Mouse (Mus musculus) Muller cell, postnatal 12 days (primary cell): ENCODE measurements around the gene Hnrnph1.
A peak's percentile ranks its signal among the peaks of the same experiment; 100 is the strongest.

ENCODE experiments used
- DNase-seq: peaks from one replicate; pipeline ENCODE4 v3.0.0-alpha.2; 2015; ENCODE audit errors: inconsistent ontology term

Gene Hnrnph1

DNA sequence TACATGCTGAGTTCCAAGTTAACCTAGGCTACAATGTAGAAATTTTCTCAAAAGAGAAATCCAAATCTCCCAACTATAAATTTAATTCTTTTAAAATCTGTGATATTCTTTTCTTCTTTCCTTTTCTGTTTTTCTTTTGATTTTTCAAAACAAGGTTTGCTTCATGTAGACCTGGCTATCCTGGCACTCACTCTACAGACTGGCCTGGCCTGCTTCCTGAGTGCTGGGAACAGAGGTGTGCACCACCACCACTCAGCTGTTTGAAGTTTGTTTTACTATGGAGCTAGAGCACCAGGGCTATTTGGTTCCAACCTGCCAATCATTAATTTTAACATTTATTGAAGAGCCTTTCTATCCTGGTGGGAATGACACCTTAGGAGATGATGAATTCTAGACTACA lies 3.7 kb upstream of the Hnrnph1 start:
- DNase-seq: no peak

DNA sequence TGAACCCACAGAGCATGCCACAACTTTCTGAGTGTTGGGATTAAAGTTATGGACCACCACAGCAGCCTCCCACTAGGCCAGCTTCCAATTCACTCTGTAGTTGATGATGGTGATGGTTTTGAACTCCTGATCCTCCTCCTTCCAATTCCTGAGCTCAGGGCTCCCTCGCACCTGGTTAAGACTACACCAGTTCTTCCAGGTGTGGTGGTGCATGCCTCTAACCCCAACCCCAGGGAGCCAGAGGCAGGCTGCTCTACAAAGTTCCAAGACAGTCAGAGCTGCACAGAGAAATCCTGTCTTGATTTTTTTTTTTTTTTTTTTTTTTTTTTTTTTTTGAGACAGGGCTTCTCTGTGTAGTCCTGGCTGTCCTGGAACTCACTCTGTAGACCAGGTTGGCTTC lies 3.2 kb upstream of the Hnrnph1 start:
- no peak for DNase-seq

DNA sequence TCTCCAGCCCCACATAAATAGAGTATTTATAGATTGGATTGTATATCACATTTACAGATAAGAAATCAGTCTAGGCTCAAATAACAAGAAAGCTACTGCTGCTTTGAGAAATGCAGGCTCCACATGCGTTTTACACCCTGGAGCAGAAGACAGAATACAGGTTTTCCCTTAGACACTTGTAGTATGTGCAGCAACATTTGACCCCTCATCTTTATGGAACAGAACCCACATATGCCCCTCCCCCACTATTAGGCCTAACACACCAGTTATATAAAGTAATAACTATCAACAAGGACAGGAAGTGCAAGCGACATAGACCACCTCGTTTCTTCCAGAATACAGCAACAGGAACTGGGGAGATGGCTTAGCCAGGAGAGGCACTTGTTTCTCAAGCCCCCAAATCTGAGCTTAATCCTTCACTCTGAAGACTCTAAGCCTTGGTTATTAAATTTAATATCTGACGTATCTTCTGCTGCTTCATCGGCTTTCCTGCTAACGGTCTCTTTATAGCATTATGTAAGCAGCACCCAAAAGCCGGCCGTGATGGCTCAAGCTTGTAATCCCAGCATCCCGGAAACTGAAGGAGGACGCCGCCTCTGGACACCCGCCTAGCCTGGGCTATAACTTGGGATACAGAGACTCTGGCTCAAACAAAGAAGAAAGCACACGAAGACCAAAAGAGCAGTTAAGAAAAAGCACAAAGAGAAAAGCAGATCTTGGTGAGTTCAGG lies 2.3 kb upstream of the Hnrnph1 start:
- DNase-seq: no peak

DNA sequence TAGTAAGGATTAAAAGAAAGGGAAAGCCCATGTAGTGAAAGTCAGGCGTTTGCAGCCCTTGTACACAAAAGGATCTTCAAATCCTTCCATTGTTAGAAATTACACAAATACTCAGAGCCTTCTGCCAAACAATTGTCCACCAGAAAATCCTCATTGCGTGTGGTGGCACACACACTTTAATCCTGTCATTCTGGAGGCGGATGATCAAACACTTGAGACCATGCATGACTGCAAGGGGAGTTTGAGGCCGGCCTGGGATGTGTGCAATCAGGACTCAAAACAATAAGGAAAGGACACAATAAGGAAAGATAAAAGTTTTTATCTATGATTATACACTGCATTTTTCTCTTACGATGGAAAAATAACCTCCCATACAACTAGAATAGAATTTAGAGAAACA lies 1.4 kb upstream of the Hnrnph1 start:
- DNase-seq: no peak

DNA sequence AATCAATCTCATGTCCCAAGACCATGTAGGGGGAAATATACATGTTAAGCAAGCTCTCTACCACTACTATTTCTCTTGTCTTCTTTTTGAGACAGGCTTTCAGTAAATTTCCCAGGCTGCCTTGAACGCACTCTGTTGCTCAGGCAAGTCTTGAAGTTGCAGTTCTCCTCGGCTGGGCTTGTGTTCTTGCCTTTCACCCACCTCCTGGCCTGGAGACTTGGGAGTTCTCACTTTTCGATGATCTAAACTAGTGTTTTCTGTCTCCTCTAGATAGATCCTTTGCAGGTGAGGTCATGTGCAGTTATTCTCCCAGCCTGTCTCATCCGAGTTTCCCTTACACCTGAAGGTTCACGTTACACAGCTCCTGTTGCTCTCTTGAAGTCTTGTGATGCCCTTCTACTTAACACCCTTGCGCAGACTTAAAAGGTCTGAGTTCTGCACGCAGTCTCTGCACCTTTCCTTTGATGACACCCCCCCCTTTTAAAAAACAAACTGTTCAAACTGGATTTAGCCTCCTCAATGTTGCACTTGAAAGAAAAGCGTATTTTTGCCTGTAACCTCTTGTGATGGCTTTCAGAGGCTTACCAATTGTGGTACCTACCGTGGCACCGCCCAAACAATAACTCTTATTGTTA lies 517 bp upstream of the Hnrnph1 start:
- no peak for DNase-seq

DNA sequence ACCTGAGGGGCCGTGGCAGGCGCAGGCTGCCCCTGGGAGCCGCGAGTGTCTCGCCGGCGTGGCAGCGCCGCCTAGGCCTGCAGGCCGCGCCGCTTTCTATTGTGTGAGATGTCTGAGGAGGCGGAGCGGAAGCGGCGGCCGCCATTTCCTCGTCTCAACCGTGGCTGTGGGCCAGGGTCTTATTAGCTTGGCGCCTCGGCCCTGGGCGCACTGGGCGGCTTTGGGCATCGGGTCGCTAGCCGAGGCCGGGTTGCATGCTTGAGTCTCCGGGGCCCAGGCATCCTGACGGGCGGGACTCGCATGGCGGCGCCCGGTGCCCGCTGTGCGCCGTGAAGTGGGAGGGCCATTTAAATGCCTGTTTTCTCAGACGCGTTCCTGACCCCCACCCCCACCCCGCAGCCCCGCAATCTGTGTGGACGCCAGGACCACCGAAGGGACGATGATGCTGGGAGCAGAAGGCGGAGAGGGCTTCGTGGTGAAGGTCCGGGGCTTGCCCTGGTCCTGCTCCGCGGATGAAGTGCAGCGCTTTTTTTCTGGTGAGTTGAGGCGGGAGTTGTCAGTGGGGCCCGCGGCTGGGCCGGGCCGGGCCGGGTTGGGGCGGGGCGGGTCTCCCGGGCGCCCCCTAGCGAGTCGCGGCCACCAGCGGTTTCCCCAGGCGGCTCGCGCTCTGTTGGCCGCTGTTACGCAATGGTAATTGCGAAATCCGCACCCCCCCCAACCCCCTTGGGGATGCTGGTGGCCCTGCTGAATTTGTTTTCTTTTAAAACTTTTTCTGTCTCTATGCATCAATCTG lies 1.3 kb downstream of the Hnrnph1 start:
- DNase-seq: peak; percentile 91

DNA sequence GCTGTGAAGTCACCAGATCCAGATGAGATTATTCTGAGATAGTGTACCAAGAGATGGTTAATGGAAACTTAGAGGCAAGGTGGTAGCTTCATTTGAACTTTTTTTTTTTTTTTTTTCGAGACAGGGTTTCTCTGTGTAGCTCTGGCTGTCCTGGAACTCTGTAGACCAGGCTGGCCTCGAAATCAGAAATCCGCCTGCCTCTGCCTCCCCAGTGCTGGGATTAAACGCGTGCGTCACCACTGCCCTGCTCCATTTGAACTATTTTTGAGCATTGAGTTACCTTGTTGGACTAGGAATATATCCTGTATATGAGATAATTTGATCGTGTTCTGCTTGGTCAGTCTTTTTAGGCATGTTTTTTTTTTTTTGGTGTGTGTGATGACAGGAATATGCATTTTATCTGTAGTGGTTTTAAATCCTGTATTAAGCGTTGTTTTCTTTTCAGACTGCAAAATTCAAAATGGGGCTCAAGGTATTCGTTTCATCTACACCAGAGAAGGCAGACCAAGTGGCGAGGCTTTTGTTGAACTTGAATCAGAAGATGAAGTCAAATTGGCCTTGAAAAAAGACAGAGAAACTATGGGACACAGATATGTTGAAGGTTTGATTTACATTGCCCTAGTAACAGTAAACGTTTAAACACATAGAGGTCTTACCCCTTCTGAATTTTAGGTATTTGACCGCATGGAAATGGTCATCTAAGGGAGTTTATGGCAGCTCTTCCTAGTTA lies 2.4 kb downstream of the Hnrnph1 start:
- no peak for DNase-seq

DNA sequence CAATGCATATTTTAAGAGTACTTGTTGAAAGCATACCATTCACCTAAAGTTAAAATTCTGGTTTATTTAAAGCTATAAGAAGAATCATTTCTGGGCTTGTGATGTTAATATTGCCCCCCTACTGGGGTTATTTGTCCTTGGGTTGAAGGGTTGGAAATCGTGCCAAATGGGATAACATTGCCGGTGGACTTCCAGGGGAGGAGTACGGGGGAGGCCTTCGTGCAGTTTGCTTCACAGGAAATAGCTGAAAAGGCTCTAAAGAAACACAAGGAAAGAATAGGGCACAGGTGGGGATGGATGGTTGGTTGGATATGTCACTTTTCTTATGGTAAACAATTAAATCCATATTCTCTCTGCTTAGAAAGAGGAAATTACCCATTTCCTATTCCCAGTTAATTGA lies 4.5 kb downstream of the Hnrnph1 start:
- no peak for DNase-seq

DNA sequence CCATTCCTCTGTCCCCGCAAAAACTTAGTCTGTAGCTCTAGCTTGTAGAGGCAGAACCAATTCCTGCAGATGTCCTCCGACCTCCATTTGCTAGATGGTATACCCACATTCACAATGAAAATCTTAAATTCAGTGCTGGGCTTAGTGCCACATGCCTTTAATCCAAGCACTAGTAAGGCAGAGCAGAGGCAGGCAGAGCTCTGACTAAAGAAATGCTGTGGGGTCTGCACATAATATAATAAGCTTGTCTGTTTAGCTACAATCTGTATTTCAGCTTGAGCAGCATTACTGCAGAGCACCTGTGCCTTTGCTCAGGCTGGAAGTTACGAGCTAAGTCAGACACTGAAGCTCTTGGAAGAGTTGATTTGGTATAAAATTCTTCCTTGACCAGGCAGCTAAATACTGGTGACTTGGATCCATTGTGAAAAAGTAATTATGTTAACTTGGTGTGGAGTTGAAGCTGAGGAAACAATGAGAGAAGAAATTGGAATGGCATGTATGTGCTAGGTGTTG lies 10.4 kb downstream of the Hnrnph1 start:
- no peak for DNase-seq

DNA sequence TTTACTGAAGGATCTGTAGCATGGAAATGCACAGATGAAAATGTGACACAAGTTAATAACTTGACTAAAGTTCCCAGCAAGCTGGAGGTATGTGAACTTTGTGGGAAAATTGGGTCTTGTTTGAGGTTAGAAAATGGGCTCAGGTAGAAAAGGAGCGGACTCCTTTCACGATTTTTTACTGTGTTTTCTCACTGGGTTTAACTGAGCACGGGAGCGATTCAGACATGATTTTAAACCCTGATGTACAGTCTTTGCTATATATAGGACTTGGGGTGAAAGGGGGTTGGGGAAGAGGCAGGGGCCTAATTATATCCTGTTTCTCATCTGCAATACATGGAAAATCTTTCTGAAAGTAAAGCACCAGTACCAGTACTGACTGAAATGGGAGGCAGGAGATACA lies 10.9 kb downstream of the Hnrnph1 start:
- no peak for DNase-seq

DNA sequence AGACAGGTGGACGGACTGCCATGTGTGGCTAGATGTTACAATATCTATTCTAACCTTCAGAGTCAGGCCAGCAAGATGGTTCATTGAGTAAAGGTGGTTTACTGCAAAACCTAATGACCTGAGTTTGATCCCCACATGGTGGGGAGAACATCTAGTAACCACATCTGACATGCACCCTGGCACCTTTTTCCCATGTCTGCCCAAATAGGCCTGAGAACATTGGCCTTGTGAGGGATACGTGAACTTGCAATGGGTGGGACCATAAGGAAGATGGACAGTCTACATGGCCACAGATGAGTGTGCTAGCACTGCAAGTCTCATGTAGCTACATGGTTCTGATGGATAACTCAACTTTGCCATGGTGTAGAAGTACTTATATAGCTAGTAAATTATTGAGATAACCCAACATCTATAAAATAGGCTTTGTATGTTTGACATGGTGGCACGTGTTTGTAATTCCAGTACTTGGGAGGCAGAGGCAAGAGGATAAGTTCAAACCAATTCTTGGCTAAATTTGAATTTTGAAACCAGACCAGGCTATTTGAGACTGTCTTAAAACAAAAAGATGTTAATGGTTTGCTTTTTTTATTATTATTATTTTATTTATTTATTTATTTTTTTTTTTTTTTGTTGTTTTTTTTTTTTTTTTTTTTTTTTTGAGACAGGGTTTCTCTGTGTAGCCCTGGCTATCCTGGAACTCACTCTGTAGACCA lies 11.6 kb downstream of the Hnrnph1 start:
- DNase-seq: no peak

DNA sequence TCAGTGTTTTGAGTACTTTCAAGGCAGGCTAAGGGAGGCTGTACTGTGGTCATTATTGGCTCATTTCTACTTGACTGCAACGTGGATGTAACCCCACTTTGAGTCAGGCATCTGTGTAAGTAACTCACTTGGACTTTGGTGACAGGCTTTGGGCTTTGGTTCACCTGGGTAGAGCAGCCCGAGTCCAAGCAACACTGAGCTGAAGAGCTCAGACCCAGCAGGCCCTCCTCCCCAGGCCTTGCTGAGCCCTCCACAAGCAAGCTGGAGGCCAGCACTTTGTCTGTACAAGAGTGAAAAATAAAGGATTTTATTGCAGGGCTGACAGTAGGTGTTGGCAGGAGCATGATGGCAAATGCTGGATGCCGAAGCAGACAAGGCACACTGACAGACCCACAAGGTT lies 12.2 kb downstream of the Hnrnph1 start:
- DNase-seq: no peak

DNA sequence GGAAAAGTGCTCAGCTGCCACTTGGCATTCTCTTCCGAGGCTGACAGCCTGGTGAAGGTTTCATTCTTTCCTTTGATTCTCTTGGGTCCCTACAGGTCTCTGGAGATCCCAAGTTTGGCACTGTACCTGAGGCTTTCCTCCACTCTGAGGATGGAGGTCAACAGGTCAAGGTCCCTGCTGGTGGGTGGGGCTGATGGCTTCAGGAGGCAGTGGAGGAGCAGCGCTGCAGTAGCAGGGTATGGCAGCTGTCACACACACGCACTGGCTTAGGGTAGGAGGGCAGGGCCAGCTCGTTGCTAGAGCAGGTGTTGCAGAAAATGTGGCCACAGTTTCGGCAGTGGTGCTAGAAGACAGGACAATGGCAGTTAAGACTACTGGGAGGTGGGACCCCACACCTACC lies 12.8 kb downstream of the Hnrnph1 start:
- no peak for DNase-seq

DNA sequence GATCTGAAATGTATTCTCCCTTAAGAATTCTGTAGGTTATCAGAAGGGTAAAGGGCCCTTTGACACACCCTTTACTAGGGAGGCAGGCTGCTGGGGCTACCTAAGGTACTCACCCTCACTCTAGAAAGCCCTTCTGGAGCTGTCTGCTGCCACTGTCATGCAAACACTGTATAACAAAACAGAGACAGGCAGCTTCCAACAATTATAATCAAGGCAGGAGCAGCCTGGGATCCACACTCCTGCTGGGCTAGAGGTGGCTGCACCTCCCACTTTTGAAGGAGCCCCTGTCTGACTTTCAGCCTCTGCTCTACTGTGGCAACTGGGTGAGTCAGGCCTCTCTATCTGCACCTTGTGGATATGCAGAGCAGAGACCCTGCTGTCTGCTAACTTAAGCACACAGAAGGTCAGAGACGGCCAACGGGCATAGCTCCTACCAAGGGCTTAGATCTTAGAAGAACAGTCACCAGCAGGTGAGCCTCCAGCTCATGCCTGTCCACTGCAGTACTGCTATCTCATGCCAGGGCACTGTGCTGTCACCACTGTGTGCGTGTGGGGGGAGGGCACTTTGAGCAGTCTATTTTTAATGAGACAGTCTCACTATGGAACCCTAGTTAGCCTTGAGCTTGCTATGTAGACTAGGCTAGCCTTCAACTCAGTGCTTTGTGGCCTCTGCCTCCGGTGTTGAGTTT lies 14.6 kb downstream of the Hnrnph1 start:
- no peak for DNase-seq

DNA sequence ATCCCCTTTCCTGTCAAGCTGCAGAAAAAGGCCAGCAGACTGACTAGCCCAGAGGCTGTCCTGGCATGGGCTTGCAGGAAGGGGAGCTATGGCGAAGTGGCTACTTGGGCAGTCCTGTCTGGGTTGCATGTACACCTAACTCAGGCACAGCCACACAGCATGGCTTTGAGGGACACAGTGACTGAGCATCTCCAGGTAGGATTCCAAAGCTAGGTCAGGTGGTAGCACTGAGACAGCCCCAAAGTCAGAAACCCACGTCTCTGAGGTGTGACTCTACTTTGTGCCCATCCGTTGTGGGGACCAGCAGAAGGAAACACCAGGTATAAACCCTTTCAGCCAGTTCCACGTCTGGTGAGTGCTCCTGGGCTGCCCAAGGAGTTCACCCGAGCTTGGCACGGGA lies 16.5 kb downstream of the Hnrnph1 start:
- DNase-seq: no peak

DNA sequence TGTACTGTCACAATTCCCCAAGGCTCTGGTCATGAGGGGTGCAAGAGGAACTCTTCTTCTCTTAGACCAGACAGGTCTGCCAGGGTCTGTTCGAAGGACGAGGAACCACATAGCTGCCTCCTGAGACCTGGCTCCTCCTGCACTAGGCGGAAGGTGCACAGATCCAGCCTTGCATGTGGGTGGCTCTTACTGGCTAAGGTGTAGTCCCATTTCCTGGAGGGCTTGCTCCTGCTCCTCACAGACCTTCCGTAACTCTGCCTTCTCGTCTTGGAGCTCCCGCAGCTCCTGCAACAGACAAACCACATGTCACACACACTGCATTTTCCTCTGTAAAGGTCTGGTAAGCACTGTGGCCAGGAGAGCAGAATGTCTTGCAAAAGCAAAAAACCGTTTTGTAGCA lies 17.9 kb downstream of the Hnrnph1 start:
- no peak for DNase-seq

DNA sequence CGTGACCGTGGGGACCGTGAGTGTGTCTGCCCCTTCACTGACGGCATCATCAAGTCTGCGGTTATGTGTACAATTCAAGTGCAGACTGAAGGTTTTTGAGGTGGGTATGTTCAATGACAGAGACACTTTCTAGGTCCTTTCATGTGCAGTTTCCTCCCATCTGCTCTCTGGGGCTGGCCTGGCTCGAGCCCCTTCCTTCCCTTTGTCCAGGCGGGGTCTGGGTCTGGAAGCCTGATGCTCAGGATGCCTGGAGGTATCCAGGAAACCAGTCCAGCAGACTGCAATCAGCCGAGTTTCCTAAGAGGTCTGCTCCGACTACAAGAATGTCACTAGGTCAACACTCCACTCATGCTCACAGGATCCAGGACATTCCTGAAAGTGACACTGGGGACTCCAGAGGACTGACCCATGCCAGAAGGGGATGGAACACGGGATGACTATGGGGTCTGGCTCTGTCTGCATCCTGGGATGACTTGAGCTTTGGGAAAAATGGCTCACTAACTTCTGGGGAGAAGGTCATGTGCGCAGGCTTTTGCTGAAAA lies 20.0 kb downstream of the Hnrnph1 start:
- DNase-seq: no peak

DNA sequence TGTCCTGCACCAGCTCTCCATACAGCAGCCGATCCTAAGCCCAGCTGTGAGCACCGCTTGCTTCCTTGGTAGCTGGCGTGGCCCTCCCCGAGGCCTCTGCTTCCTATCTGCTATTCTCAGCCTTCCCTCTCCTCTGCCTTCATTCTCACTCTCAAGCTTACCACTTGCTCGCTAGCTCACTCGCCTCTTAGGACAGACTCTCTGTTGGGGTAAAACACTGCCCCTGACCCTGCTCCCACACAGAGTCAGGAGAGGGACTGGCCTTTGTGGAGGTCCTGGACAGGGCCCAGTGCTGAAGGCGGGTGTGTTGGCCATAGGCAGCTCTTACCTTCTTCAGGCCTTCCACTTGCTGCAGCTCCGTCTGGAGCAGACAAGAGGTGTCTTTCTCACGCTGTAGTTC lies 20.5 kb downstream of the Hnrnph1 start:
- no peak for DNase-seq

DNA sequence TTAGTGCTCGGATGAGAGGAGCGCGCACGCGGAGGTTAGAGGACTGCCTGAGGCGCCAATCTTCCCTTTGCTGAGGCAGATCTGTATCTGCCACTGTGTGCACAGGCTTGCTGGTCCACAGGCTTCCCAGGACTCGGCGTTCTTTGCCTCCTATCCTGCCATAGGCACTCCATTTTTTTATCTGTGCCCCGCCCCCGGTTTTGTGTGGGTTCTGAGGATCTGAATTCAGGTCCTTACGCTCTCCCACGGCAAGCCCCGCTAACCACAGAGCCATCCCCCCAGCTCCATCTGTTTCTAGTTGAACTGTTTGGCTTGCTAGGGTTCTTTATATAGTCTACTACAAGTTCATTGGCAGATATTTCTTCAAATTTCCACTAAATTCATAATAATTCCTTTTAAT lies 22.0 kb downstream of the Hnrnph1 start:
- DNase-seq: no peak

DNA sequence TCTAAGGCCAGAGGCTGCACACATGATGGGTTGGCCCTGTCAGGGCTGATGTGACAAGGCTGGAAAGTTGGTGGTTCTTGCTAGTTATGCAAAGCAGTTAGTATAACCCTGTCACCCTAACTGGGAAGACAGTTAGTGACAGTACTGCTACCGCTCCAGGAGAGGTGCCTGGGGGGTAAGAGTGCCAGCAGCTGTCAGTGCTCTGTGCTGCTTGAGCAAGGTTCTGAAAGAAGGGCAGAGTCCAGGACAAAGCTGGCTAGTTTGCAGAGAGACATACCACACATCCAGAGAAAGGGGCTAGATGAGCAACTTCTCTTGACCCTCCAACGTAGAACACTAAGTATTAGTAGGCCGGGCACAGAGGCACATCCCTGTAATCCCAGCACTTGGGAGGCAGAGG lies 25.7 kb downstream of the Hnrnph1 start:
- no peak for DNase-seq
